Mouse (Mus musculus) liver (tissue): ENCODE data around the gene Gtf2a1l.

Experiments
- DNase-seq: peaks from one replicate; pipeline ENCODE4 v3.0.0-alpha.2; 2020; ENCODE audit warnings: mixed read lengths

Gene Gtf2a1l

GRCm38 (mm10) chr17:88668452-88668851 is at the start of gene Gtf2a1l:
Gene Gtf2a1l, plus strand, starts transcription at chr17:88668660.
- DNase-seq = peak; percentile 18

DNA sequence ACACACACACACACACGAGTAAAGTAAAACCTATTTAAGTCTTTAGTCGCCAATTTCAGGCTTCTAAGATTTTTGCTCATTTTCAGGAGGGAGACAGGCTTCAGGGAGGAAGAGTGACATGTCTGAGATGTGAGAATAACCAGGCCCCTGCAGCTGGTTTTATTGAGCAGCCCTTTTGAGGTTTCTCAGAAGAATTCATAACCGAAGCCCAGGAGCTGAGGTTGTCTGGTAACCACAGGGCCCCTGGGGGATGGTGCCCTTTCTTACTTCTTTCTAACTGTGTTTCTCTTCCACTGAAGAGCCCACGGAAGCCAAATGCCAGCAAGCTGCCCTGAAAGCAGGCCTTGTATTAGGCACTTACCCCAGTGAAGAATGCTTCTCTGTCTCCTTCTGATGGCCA is 47.5 kb upstream of the Gtf2a1l start:
- no peak for DNase-seq

- DNase-seq = no peak
Observed at GRCm38 (mm10) chr17:88621374-88621773, 47.1 kb upstream of the Gtf2a1l start.

GRCm38 (mm10) chr17:88622711-88623110 is 45.7 kb upstream of the Gtf2a1l start:
- no peak for DNase-seq

DNA sequence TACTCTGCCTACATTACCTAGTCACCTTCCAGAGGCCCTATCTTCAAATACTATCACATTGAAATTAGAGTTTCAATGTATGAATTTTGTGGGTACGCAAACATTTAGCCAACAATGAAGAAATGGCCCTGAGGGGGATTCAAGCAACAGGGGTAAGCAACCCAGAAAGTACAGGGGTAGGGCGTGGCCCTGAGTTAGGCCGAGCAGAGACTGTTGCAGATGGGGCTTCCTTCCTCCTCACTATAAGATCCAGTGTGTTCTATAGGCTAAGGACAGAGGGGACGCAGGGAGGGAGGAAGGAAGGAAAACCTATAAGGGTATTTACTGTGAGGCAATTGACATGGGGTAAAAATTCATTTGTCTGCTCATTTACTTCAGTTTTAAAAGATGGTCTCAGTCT is 44.1 kb upstream of the Gtf2a1l start:
- DNase-seq = no peak

DNA sequence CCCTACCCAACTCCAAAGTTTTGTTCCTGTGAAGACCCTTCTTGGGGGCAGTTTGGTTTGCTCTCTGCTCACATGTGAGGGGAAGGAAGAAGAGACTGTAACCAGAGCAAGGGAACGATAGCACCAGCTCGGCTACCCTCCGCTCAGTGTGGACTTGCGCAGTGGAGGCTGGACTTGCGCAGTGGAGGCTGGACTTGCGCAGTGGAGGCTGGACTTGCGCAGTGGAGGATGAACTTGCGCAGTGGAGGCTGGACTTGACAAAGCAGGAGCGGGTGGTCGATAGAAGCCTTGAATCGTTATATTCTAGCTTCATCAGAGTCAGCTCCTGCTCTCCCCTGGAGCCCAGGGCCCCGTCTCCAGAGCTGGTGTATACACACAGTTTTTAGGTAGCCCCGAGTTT is 43.1 kb upstream of the Gtf2a1l start:
- DNase-seq = no peak

DNA sequence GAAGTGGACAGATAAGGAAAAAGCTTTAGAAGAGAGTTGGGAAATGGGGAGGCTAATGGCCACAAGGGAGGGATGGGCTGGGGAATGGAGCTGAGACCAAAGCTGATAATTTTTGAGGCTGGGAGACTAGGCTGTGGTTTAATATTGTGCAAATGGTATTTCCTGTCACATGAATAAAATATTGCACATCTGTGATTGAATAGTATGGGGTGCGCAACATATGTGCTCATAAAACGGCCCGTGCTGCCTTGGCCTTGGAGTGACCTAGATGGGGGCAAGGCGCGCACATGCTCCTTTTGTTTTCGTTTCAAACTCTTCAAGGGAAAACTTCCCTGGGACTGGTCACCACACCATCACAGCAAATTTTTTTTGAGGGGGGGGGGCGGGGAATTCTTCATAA is 42.5 kb upstream of the Gtf2a1l start:
- DNase-seq = no peak

GRCm38 (mm10) chr17:88626347-88626811 is 42.1 kb upstream of the Gtf2a1l start:
- DNase-seq = no peak

DNA sequence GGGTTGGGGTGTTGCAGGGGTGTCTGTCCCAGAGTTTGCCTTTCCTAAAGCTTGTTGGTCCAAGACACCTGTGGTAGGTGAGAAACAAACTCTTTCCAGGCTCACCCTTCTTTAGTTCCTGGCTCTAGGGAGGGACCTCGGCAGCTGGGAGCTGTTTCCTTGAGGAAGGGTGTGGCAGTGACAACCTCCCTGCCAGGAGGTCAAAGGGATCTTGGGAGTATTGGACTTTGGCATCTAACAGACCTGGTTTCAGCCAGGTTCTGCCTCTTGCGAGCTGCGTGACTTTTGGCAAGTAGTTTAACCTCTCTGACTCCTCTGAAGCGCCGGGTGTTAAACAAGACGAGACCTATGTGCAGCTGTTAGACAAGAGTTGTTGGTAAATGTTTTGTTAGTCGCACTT is 41.3 kb upstream of the Gtf2a1l start:
- no peak for DNase-seq

GRCm38 (mm10) chr17:88628676-88629380 is 39.6 kb upstream of the Gtf2a1l start:
- peak; percentile 46 for DNase-seq

GRCm38 (mm10) chr17:88629381-88629759 is 39.1 kb upstream of the Gtf2a1l start:
- no peak for DNase-seq

DNA sequence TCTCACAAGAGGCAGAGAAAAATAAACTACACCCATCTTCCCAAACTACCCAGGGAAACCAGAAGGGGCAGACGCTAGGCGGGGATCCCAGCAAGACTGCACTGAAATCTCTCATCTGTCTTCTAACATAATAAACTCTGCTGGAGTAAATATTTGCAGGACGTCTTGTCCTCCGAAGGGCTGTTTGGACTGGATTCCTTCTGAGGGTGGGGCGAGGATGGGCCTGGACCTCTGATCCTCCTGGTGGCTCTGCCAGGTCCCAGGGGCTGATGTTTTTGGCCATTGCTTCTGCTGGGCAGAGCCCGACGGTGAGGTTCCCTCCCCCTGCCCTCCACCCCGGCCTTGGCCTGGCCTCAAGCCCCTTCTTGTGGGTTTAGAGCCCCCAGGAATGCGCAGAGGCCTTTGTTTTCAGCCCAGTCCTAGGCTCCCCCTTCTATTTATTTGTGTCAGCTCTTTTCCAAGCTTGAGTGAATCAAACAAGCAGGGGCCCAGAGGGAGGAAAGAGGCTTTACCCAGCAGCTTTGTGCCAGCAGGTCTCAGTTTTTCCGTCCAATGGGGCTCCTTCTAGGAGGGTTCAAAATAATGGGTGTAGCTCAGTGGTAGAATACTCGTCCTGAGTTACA is 38.4 kb upstream of the Gtf2a1l start:
- DNase-seq = no peak

- no peak for DNase-seq
Observed at GRCm38 (mm10) chr17:88630554-88630948, 37.9 kb upstream of the Gtf2a1l start.

GRCm38 (mm10) chr17:88632631-88633030 is 35.8 kb upstream of the Gtf2a1l start:
- DNase-seq = no peak

DNA sequence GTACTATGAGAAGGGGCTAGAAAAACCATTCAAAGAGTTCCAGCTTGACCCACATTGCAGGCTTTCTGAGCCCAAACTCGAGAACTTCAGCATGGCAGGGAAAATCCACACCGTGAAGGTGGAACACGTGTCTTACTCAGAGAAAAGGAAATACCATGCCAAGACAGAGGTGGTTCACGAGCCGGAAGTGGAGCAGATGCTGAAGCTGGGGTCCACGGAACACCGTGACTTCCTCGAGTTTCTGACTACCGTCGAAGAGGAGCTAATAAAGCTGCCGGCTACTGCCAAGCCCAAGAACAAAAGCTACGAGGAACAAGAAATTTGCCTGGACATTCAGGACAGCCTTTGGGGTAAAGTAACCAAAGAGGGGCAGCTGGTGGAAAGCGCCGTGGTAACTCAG is 32.4 kb upstream of the Gtf2a1l start:
- no peak for DNase-seq

DNA sequence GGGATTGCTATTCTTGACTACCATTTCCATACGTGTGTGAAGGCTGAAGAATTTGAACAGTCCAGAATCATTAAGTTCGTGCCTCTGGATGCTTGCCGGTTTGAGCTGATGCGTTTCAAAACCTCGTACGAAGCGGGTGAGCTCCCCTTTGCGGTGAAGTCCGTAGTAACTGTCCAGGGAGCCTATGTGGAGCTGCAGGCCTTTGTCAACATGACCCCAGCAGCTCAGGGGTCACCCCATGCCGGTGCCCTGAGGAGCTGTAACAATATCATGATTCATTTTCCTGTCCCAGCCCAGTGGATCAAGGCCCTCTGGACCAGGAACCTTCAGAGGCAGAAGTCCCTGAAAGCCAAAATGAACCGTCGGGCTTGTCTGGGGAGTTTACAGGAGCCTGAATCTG is 31.9 kb upstream of the Gtf2a1l start:
- no peak for DNase-seq

DNA sequence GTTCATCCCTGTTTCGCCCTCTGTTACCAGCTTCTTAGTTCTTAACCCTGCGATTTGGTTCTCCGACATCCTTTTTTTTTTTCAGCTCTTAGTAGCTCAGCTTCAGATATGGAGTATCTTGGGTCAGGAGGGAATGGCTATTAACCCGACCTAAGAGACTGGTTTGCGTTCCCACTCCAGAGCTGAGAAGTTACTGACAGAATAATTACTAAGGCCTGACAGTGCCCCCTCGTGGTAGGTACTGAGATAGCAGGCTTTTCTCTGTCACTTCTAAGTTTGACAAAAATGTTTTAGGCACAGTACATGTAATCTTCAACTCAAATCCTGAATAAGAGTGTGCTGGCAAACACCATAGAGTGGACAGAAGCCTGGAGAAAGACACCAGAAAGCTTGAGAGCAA is 27.4 kb upstream of the Gtf2a1l start:
- peak; percentile 65 for DNase-seq

- no peak for DNase-seq
Observed at GRCm38 (mm10) chr17:88641836-88642235, 26.6 kb upstream of the Gtf2a1l start.

DNA sequence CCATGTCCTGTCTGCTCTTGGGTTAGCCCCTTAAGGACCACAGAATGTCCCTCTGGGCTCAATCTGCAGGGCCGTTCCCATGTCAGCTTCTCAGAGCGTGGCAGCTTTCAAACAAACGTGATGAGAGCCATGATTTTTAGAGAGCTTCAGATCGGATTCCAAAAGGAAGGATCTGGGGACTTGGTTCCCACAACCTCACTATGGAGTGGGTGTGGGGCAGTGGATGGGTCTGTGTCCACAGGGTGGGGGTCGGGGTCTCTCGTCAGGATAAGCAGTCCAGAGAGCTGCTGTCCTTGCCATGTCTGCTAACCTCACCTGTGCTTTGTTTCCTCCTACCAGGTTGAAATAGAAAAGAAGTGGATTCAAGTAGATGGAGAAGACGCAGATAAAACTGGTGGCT is 23.6 kb upstream of the Gtf2a1l start:
- no peak for DNase-seq

GRCm38 (mm10) chr17:88645299-88645698 is 23.2 kb upstream of the Gtf2a1l start:
- DNase-seq = no peak

GRCm38 (mm10) chr17:88647149-88647548 is 21.3 kb upstream of the Gtf2a1l start:
- DNase-seq = no peak

GRCm38 (mm10) chr17:88652010-88652409 is 16.4 kb upstream of the Gtf2a1l start:
- peak; percentile 52 for DNase-seq

- peak; percentile 73 for DNase-seq
Observed at GRCm38 (mm10) chr17:88652702-88653374, 15.6 kb upstream of the Gtf2a1l start.

- DNase-seq = no peak
Observed at GRCm38 (mm10) chr17:88653375-88653769, 15.1 kb upstream of the Gtf2a1l start.
